Mouse (Mus musculus) intestine, embryonic 15.5 days (tissue): ENCODE data around the gene 1190007I07Rik. TPM values are rescaled to one million over a fixed set of nuclear protein-coding genes. Genes with fewer than 3 reads are reported as not detected.
"Not testable (repeated sequence)": the region's sequence is repeated elsewhere in the genome, so short reads cannot be mapped to it uniquely, and the experiment has no call there.

Experiments
- ATAC-seq: fragments of 200-750 bp; cut with Nextera tagmentation; 2 replicates; pipeline ENCODE4 v1.8.0; 2017; ENCODE audit warnings: moderate TSS enrichment, moderate library complexity
- H3K27ac ChIP-seq: fragments of 300-500 bp; sonication (generic); 2 replicates; pipeline ENCODE4 v1.5.1; 2015; ENCODE audit warnings: mild to moderate bottlenecking, inconsistent platforms
- H3K27me3 ChIP-seq: fragments of 300-500 bp; sonication (generic); replicated peaks from 2 replicates; pipeline ENCODE4 v1.6.1; 2015; ENCODE audit warnings: inconsistent platforms
- H3K36me3 ChIP-seq: fragments of 300-500 bp; sonication (generic); 2 replicates; pipeline ENCODE4 v1.6.1; 2015; ENCODE audit warnings: inconsistent platforms
- H3K4me1 ChIP-seq: fragments of 300-500 bp; sonication (generic); replicated peaks from 2 replicates; pipeline ENCODE4 v1.6.1; 2015; ENCODE audit warnings: inconsistent platforms
- H3K4me2 ChIP-seq: fragments of 300-500 bp; sonication (generic); replicated peaks from 2 replicates; pipeline ENCODE4 v1.6.1; 2015; ENCODE audit warnings: mild to moderate bottlenecking, inconsistent platforms
- H3K4me3 ChIP-seq: fragments of 300-500 bp; sonication (generic); replicated peaks from 2 replicates; pipeline ENCODE4 v1.5.1; 2015; ENCODE audit warnings: inconsistent platforms
- H3K9ac ChIP-seq: fragments of 300-500 bp; sonication (generic); 2 replicates; pipeline ENCODE4 v1.6.1; 2015; ENCODE audit warnings: inconsistent platforms
- H3K9me3 ChIP-seq: fragments of 300-500 bp; sonication (generic); 2 replicates; pipeline ENCODE4 v1.6.1; 2016; ENCODE audit warnings: inconsistent platforms
- WGBS: fragments of 180-500 bp; shearing (Covaris S2); methylation state at CpG from one replicate; pipeline ENCODE4 v1.1.7; 2015; 5-methylcytosine and 5-hydroxymethylcytosine counted together
- polyA plus RNA-seq: library from polyadenylated mRNA; unstranded; fragments of >200 nt; fragmentation: Nextera tagmentation; extraction: Ambion mirVana; gene quantifications from 2 replicates; pipeline ENCODE4 v1.2.1, GENCODE M21; 2015

The 1190007I07Rik gene
- polyA plus RNA-seq, 1 experiment from 2014 or later: 68.4 TPM

DNA sequence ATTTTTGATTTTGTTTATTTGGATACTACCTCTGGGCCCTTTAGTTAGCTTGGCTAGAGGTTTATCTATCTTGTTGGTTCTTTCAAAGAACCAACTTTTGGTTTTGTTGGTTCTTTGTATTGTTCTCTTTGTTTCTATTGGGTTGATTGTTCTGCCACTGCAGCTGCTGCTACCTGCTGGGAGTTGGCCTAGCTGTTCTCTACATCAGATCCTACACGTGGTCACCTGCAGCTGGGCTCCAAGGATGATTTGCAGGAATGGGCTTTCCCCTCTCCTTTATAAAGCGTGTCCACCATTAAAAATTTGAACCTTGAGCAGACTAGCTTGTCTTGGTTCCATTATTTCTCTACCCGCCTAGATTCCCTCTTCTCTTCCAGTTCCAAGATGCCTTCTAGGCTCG lies 28.6 kb downstream of the 1190007I07Rik start:
- H3K4me2 ChIP-seq, H3K9ac ChIP-seq, H3K4me1 ChIP-seq, H3K27ac ChIP-seq, H3K27me3 ChIP-seq, H3K36me3 ChIP-seq, H3K4me3 ChIP-seq, H3K9me3 ChIP-seq, ATAC-seq: not testable (repeated sequence)
- 69% methylated on average over 4 of the region's 4 CpGs for WGBS

GRCm38 (mm10) chr10:82589673-82590072 lies 33.4 kb downstream of the 1190007I07Rik start:
- WGBS: 83% methylated on average over 9 of the region's 9 CpGs
- H3K27me3 ChIP-seq, H3K4me2 ChIP-seq, H3K4me1 ChIP-seq, H3K27ac ChIP-seq, ATAC-seq, H3K36me3 ChIP-seq, H3K4me3 ChIP-seq, H3K9me3 ChIP-seq, H3K9ac ChIP-seq: not testable (repeated sequence)

DNA sequence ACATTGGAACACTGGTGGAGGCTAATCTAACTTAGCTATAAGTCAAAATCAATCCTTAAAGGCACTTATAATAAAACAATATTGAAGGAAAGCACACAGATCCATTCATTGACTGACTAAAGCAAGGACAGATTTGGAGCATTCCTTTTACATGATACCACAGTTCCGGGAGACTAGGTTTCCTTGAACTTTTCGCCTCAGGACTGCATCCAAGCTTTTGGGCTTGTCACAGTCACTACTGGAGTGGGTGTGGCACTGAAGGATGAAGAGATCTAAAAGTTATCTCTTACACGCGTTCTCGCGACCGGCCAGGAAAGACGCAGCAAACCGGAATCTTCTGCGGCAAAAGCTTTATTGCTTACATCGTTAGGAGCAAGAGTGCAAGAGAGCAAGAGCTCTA lies 51.9 kb downstream of the 1190007I07Rik start:
- H3K36me3 ChIP-seq, ATAC-seq, H3K4me3 ChIP-seq, H3K27ac ChIP-seq, H3K27me3 ChIP-seq, H3K4me2 ChIP-seq, H3K4me1 ChIP-seq, H3K9me3 ChIP-seq, H3K9ac ChIP-seq: not testable (repeated sequence)
- WGBS: 97% methylated on average over 11 of the region's 11 CpGs

Other genes starting within 250 kb of the 1190007I07Rik start
- gene Gm1553, start 130.6 kb downstream of the 1190007I07Rik start, polyA plus RNA-seq: not detected in 2 replicates
- gene Tdg, start 6.6 kb upstream of the 1190007I07Rik start, polyA plus RNA-seq: 122 and 128 TPM in 2 replicates
- gene Glt8d2, start 67.4 kb upstream of the 1190007I07Rik start, polyA plus RNA-seq: 5.1 and 6.9 TPM in 2 replicates
- 29.7 and 33.5 TPM in 2 replicates for gene Hcfc2, start 72.9 kb upstream of the 1190007I07Rik start, polyA plus RNA-seq
- 37.9 and 42.7 TPM in 2 replicates for gene Nfyb, start 140.9 kb upstream of the 1190007I07Rik start, polyA plus RNA-seq
- gene Txnrd1, start 210.7 kb upstream of the 1190007I07Rik start, polyA plus RNA-seq: 106 and 115 TPM in 2 replicates
- 0.42 and 0.46 TPM in 2 replicates for gene Eid3, start 243.4 kb upstream of the 1190007I07Rik start, polyA plus RNA-seq